Mouse (Mus musculus): ENCODE results near the gene Gm20521. TPM values are rescaled to one million over a fixed set of nuclear protein-coding genes. Genes with fewer than 3 reads are reported as not detected.

Gene Gm20521
- polyA plus RNA-seq, 1 experiment from 2014 or later, result 0.14 TPM

GRCm38 (mm10) chr14:54894296-54895151 lies 11.3 kb downstream of the Gm20521 start:
- under 1% methylated on average over 53 of the region's 54 CpGs for WGBS

DNA sequence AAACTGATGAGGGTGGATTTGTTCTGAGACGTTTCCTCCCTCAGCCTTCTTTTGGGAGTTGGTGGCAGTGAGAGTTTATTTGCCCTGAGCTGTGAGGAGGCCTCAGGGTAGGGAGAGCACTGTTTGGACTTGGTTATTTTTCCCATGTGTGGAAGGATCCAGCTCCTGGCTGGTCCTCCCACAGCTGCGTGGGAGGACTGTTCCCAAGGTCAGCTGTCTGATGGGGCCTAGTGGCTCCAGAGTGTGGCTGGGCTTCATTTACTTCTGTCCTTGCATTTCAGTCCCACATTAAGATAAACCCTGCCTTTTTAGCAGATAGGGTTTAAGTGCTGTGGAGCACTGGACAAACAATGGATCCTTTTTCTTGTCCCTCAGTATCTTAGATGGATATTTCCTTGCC lies 14.2 kb downstream of the Gm20521 start:
- Histone ChIP-seq H3K27ac (peak overlapping the region; percentile 69), H3K9me3 (replicated peaks) (no peaks in the 10 kb centered on the region), H3K4me2 (no peak overlapping the region), H3K27me3 (no peaks in the 10 kb centered on the region), H3K9ac (no peak overlapping the region), H3K36me3 (peaks cover 42% of the 10 kb centered on the region), H3K4me1 (peaks cover 38% of the 10 kb centered on the region), H3K4me3 (replicated peaks) (0 out of 2 replicates have a peak overlapping the region, but pooled peaks have one; percentile 1)
- no peak for ATAC-seq (replicated peaks; ENCODE audit: low FRiP score)
- WGBS, result 25% methylated on average over 2 of the region's 2 CpGs

More at GRCm38 (mm10) chr14:54894296-54895151, 11.3 kb downstream of the Gm20521 start:
- H3K27me3 ChIP-seq, result no peaks in the 10 kb centered on the region
- H3K36me3 ChIP-seq, result peaks cover 42% of the 10 kb centered on the region
- H3K9me3 ChIP-seq (replicated peaks), result no peaks in the 10 kb centered on the region
- H3K4me1 ChIP-seq, result peaks cover 38% of the 10 kb centered on the region
- H3K9ac ChIP-seq, result peak overlapping the region; percentile 100
- peak overlapping the region; percentile 96 for H3K27ac ChIP-seq
- H3K4me3 ChIP-seq (replicated peaks), result peak overlapping the region; percentile 91
- H3K4me2 ChIP-seq, result peak overlapping the region; percentile 66
- peak; percentile 72 for ATAC-seq (replicated peaks; ENCODE audit: low FRiP score)

DNA sequence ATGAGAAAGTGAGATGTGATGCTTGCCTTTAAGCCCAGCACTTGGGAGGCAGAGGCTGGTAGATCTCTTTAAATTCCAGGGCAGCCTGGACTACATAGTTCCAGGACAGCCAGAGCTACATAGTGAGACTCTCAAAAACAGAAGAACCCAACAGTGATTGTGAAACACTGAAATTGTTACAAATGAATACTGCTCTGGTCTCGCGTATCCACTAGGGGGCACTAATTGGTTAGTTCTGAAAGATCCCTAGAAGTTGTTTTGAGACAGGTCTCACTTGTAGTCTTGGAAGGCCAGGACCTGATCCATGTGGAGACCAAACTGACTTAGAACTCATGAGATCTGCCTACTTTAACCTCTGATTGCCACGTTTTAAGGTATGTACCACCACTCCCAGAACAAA lies 17.1 kb downstream of the Gm20521 start:
- Histone ChIP-seq H3K27ac (peak overlapping the region; percentile 33; the same call in 1 of the 2 replicates), H3K9me3 (replicated peaks) (no peaks in the 10 kb centered on the region), H3K36me3 (peaks cover 54% of the 10 kb centered on the region), H3K4me2 (no peak overlapping the region), H3K9ac (no peak overlapping the region), H3K4me3 (replicated peaks) (no peak overlapping the region), H3K27me3 (no peaks in the 10 kb centered on the region), H3K4me1 (peaks cover 32% of the 10 kb centered on the region)
- peak; percentile 65; the same call in 1 of the 2 replicates for ATAC-seq (replicated peaks; ENCODE audit: low FRiP score)
- WGBS, result 0% methylated on average over 3 of the region's 3 CpGs

DNA sequence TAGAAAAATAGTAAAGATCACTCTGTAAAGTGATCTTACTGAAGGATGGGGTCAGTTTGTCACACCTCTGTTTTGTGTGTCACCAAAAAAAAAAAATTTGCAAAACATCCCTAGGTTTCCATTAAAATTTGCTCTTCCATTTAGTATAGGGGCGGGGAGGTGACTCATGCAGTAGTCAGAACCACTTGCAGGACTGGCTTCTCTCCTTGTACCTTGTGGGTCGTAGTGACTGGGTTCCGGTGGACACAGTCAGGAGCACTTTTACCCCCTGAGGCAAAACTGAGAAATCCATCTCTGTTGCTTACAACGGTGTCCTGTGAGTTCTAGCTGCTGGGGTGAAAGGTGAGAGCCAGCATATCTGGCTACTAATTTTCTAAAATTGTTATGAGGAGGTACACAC lies 20.4 kb downstream of the Gm20521 start:
- Histone ChIP-seq H3K27ac (no peak overlapping the region), H3K36me3 (peaks cover 54% of the 10 kb centered on the region), H3K4me3 (replicated peaks) (no peak overlapping the region), H3K27me3 (no peaks in the 10 kb centered on the region), H3K9ac (no peak overlapping the region), H3K9me3 (replicated peaks) (no peaks in the 10 kb centered on the region), H3K4me1 (peaks cover 8% of the 10 kb centered on the region; the same call in 1 of the 2 replicates), H3K4me2 (no peak overlapping the region)
- no peak for ATAC-seq (replicated peaks; ENCODE audit: low FRiP score)
- WGBS, result 88% methylated on average over 4 of the region's 4 CpGs

GRCm38 (mm10) chr14:54908682-54909081 lies 25.4 kb downstream of the Gm20521 start:
- Histone ChIP-seq H3K27me3 (no peaks in the 10 kb centered on the region), H3K9me3 (replicated peaks) (no peaks in the 10 kb centered on the region), H3K4me3 (replicated peaks) (no peak overlapping the region), H3K27ac (no peak overlapping the region), H3K36me3 (peaks cover 63% of the 10 kb centered on the region), H3K4me1 (peaks cover 33% of the 10 kb centered on the region), H3K9ac (no peak overlapping the region), H3K4me2 (no peak overlapping the region)
- ATAC-seq (replicated peaks; ENCODE audit: low FRiP score), result no peak
- 66% methylated on average over 7 of the region's 7 CpGs for WGBS

DNA sequence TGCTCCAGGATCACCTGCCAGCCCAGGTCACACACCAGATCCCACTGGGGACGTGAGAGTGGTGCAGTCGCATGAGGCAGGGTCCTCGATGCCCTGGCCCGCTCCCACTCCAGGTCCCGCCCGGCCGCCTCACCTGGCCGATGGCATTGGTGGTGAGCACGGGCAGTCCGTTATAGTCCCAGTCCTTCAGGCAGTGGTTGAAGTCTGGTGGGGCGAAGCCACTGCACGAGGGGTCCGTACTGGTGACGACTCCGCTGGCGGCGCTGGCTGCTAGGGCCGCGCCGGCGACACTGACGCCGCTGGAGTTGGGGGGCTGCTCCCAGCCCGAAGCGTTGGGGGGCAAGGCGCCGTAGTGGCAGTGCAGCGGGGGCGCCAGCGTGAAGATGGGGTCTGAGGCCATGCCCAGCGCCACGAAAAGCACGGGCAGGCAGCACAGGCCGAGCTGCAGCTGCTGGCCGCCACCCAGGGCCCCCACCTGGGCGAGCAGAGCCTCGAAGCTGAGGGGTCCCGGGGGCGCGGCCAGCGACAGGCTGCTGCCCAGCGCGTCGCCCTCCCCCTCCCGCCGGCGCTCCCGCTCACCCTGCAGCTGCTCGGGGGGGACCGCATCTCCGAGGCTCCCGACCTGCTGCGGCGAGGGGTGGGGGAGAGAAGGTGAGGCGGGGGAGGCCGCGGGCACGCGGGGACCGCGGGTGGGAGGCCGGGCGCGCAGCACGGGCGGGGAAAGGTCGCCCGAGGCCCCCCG lies 29.0 kb downstream of the Gm20521 start:
- ATAC-seq (replicated peaks; ENCODE audit: low FRiP score), result peak; percentile 61
- H3K9ac ChIP-seq, result peak overlapping the region; percentile 91
- peak overlapping the region; percentile 84 for H3K27ac ChIP-seq
- H3K4me3 ChIP-seq (replicated peaks), result peak overlapping the region; percentile 92
- peaks cover 51% of the 10 kb centered on the region for H3K36me3 ChIP-seq
- H3K9me3 ChIP-seq (replicated peaks), result no peaks in the 10 kb centered on the region
- H3K4me1 ChIP-seq, result peaks cover 34% of the 10 kb centered on the region
- 2% methylated on average over 55 of the region's 69 CpGs for WGBS
- no peaks in the 10 kb centered on the region for H3K27me3 ChIP-seq
- peak overlapping the region; percentile 97 for H3K4me2 ChIP-seq

DNA sequence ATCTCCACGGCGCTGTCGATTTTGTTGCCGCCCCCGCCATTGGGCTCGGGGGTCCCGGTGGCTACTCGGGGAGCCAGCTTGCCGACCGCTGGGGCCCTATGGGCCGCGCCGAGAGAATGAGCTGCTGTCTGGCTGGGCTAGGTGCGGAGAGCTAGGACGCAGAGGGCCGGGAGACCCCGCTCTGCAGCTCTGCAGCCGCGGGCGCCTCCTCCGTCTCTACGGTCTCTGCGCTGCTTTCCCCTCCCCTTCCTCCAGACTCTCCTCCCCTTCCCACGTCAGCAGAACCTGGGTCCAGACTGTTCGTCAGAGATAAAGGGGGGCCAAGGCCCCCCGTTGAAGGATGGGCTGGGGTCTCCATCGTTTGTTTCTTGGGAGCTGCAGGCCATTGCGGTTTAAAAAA lies 29.6 kb downstream of the Gm20521 start, which contains the start of gene Slc22a17:
Gene Slc22a17 (minus strand): TSS at position 247 of the 400 bp plus-strand sequence.
- Histone ChIP-seq H3K27me3 (no peaks in the 10 kb centered on the region), H3K9me3 (replicated peaks) (no peaks in the 10 kb centered on the region), H3K27ac (peak within 1 kb of the TSS; percentile 84), H3K9ac (peak within 1 kb of the TSS; percentile 91), H3K36me3 (peaks cover 51% of the 10 kb centered on the region), H3K4me3 (replicated peaks) (peak within 1 kb of the TSS; percentile 92), H3K4me1 (peaks cover 33% of the 10 kb centered on the region), H3K4me2 (peak within 1 kb of the TSS; percentile 97)
- peak; percentile 94 for ATAC-seq (replicated peaks; ENCODE audit: low FRiP score)
- under 1% methylated on average over 28 of the region's 28 CpGs for WGBS

DNA sequence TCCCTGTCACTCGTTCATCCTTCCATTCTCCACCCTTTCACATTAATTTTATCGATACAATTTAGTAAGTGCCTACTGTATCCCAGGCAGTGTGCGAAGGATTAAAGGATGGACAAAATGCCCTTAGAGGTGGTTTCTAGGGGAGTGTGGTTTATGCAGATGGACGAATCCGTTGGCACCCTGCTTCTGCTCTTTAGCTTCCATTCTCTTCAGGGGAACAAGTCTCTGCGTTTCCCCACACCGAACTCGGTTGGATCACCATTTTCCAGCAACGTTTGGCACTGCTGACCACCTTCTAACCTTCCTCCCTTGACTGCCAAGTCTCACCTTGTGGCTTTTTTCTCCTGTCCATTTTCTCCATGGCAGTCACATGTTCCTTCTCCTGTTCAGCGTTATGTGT lies 30.1 kb downstream of the Gm20521 start:
- peak overlapping the region; percentile 84 for H3K27ac ChIP-seq
- no peak for ATAC-seq (replicated peaks; ENCODE audit: low FRiP score)
- WGBS, result 17% methylated on average over 10 of the region's 10 CpGs

GRCm38 (mm10) chr14:54920076-54920685 lies 36.9 kb downstream of the Gm20521 start:
- H3K4me3 ChIP-seq (replicated peaks), result no peak overlapping the region
- H3K36me3 ChIP-seq, result peaks cover 73% of the 10 kb centered on the region
- H3K27ac ChIP-seq, result no peak overlapping the region
- WGBS, result 88% methylated on average over 16 of the region's 16 CpGs
- H3K9ac ChIP-seq, result no peak overlapping the region
- ATAC-seq (replicated peaks; ENCODE audit: low FRiP score), result no peak
- no peaks in the 10 kb centered on the region for H3K27me3 ChIP-seq
- peaks cover 17% of the 10 kb centered on the region for H3K4me1 ChIP-seq
- H3K4me2 ChIP-seq, result no peak overlapping the region
- peaks cover 5% of the 10 kb centered on the region for H3K9me3 ChIP-seq (replicated peaks)

More for the DNA sequence above, 30.1 kb downstream of the Gm20521 start:
- peak overlapping the region; percentile 92 for H3K4me3 ChIP-seq (replicated peaks)
- no peaks in the 10 kb centered on the region for H3K9me3 ChIP-seq (replicated peaks)
- H3K9ac ChIP-seq, result peak overlapping the region; percentile 91
- H3K4me1 ChIP-seq, result peaks cover 31% of the 10 kb centered on the region
- peaks cover 51% of the 10 kb centered on the region for H3K36me3 ChIP-seq
- peak overlapping the region; percentile 97 for H3K4me2 ChIP-seq
- no peaks in the 10 kb centered on the region for H3K27me3 ChIP-seq

- H3K4me3 ChIP-seq (replicated peaks), result peak overlapping the region; percentile 51
- no peaks in the 10 kb centered on the region for H3K27me3 ChIP-seq
- peaks cover 5% of the 10 kb centered on the region for H3K9me3 ChIP-seq (replicated peaks)
- H3K4me1 ChIP-seq, result peaks cover 45% of the 10 kb centered on the region
- peaks cover 29% of the 10 kb centered on the region for H3K36me3 ChIP-seq
- H3K9ac ChIP-seq, result peak overlapping the region; percentile 74
- peak overlapping the region; percentile 99 for H3K27ac ChIP-seq
- H3K4me2 ChIP-seq, result peak overlapping the region; percentile 94
- ATAC-seq (replicated peaks; ENCODE audit: low FRiP score), result peak; percentile 31
- WGBS, result 16% methylated on average over 7 of the region's 7 CpGs
These were observed 41.6 kb downstream of the Gm20521 start for GRCm38 (mm10) chr14:54924641-54925348.

Measured in kidney, embryonic 15.5 days (tissue).